Mouse (Mus musculus): ENCODE data around the gene Gm37240.
"Not testable (repeated sequence)": the region's sequence is repeated elsewhere in the genome, so short reads cannot be mapped to it uniquely, and the experiment has no call there.

GRCm38 (mm10) chr3:85920671-85921070, 33.4 kb upstream of the Gm37240 start:
- TF ChIP-seq POLR2A (IDR thresholded peaks at IDR 0.05; ENCODE audit: borderline replicate concordance, insufficient read depth, low read length); CTCF (IDR thresholded peaks at IDR 0.05; ENCODE audit: borderline replicate concordance, insufficient read depth, low read depth, low read length): not testable (repeated sequence)
